Mouse (Mus musculus) midbrain, embryonic 14.5 days (tissue): ENCODE measurements at regions not wholly inside any gene's neighbourhood (a gene's known extent, or its start where the extent isn't known, plus 50 kb on each side); places are given as distances from the start of the nearest gene placed in this dataset.

ENCODE experiments used
- ATAC-seq: fragments of 200-750 bp; cut with Nextera tagmentation; 2 replicates; pipeline ENCODE4 v1.8.0; 2017; ENCODE audit warnings: moderate number of reproducible peaks, moderate library complexity; ENCODE audit not compliant: low FRiP score, low TSS enrichment
- DNase-seq: peaks from one replicate; pipeline ENCODE4 v3.0.0-alpha.2; 2015
- H3K27ac ChIP-seq: fragments of 300-500 bp; sonication (generic); replicated peaks from 2 replicates; pipeline ENCODE4 v1.5.1; 2014; ENCODE audit warnings: mild to moderate bottlenecking, low read depth, low read length, moderate library complexity
- H3K27me3 ChIP-seq: fragments of 300-500 bp; sonication (generic); 2 replicates; pipeline ENCODE4 v1.6.1; 2014; ENCODE audit warnings: low read length, control low read depth, mixed read lengths; ENCODE audit not compliant: control insufficient read depth, insufficient read depth
- H3K36me3 ChIP-seq: fragments of 300-500 bp; sonication (generic); 2 replicates; pipeline ENCODE4 v1.6.1; 2014; ENCODE audit warnings: low read length, control low read depth; ENCODE audit not compliant: control insufficient read depth, insufficient read depth
- H3K4me1 ChIP-seq: fragments of 300-500 bp; sonication (generic); 2 replicates; pipeline ENCODE4 v1.6.1; 2014; ENCODE audit warnings: mild to moderate bottlenecking, antibody characterized with exemption, low read length, control low read depth; ENCODE audit not compliant: control insufficient read depth, insufficient read depth
- H3K4me2 ChIP-seq: fragments of 300-500 bp; sonication (generic); 2 replicates; pipeline ENCODE4 v1.6.1; 2014; ENCODE audit warnings: mild to moderate bottlenecking, low read length, moderate library complexity
- H3K4me3 ChIP-seq: fragments of 300-500 bp; sonication (generic); replicated peaks from 2 replicates; pipeline ENCODE4 v1.5.1; 2014; ENCODE audit warnings: low read depth, low read length
- H3K9ac ChIP-seq: fragments of 300-500 bp; sonication (generic); replicated peaks from 2 replicates; pipeline ENCODE4 v1.6.1; 2014; ENCODE audit warnings: mild to moderate bottlenecking, low read length, moderate library complexity
- H3K9me3 ChIP-seq: fragments of 300-500 bp; sonication (generic); 2 replicates; pipeline ENCODE4 v1.6.1; 2016; ENCODE audit warnings: low read length, control low read depth, mixed read lengths; ENCODE audit not compliant: control insufficient read depth
- WGBS: fragments of 180-500 bp; shearing (Covaris S2); extraction: QIAGEN DNeasy Blood & Tissue Kit; methylation state at CpG from one replicate; pipeline ENCODE4 v1.1.7; 2014; 5-methylcytosine and 5-hydroxymethylcytosine counted together

DNA sequence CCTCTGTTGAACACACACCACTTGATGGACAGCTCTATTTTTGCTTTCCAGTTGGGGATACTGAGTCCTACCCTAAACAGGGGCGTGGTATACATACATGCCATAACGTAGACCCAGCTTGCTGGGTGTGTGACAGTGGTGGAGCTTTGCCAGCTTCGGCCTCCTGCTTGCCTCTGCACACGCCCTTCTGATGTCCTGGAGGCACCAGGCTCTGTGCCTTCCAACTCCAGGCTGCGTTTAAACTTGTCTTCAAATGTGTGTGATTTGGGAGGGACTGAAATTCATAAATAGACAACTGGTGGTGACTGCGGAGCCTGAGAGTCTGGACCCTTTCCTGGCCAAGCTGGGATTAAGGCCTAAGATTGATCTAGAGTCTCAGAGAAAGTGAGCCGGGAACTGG lies 56.9 kb upstream of the Slc38a2 start:
- Histone ChIP-seq H3K27ac (peak overlapping the region; percentile 14; the same call in 1 of the 2 replicates), H3K9me3 (no peaks in the 10 kb centered on the region), H3K4me2 (no peak overlapping the region), H3K9ac (no peak overlapping the region), H3K27me3 (no peaks in the 10 kb centered on the region), H3K4me3 (no peak overlapping the region), H3K36me3 (no peaks in the 10 kb centered on the region), H3K4me1 (no peaks in the 10 kb centered on the region)
- ATAC-seq, result no peak
- no peak for DNase-seq
- 71% methylated on average over 7 of the region's 7 CpGs for WGBS

- no peak overlapping the region for H3K4me2 ChIP-seq
- no peak overlapping the region for H3K4me3 ChIP-seq
- H3K27ac ChIP-seq, result no peak overlapping the region
- no peaks in the 10 kb centered on the region for H3K4me1 ChIP-seq
- no peaks in the 10 kb centered on the region for H3K27me3 ChIP-seq
- no peaks in the 10 kb centered on the region for H3K9me3 ChIP-seq
- no peak for DNase-seq
- no peak overlapping the region for H3K9ac ChIP-seq
- ATAC-seq, result no peak
- 75% methylated on average over 6 of the region's 6 CpGs for WGBS
- no peaks in the 10 kb centered on the region for H3K36me3 ChIP-seq
These were observed 56.4 kb upstream of the Slc38a2 start for GRCm38 (mm10) chr15:96755951-96756350.

DNA sequence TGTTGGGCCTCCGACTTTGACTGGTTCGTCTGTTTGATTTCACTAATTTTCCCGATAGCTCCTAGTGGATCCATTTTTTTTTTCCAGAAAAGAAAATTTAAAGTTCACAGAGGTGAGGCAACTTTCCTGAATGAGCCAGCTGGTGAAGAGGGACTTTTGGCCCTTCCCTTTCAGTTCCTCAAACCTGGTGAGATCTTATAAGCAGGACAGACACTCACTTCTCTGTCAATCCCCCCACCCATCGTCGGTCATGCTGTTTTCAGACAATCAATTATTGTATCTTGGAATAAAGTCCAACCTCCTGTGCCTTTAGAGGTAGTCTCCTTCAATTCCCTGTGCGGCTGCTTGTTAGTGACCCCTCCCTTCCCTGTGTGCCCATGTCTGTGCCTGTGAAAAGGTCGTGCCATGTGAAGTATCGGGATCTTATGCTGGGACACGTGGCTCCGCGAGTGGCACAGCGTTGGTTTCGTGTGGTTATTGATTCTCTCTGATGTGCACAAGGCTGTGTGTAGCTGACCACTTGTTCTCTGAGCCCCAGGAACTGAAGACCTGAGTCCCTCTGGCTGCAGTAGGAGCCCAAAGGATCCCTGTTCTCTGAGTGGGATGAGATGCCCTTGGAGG lies 55.9 kb upstream of the Slc38a2 start:
- Histone ChIP-seq H3K4me2 (no peak overlapping the region), H3K9ac (no peak overlapping the region), H3K4me1 (no peaks in the 10 kb centered on the region), H3K9me3 (no peaks in the 10 kb centered on the region), H3K27ac (no peak overlapping the region), H3K4me3 (no peak overlapping the region), H3K36me3 (no peaks in the 10 kb centered on the region), H3K27me3 (no peaks in the 10 kb centered on the region)
- 91% methylated on average over 13 of the region's 13 CpGs for WGBS
- no peak for DNase-seq
- no peak for ATAC-seq

DNA sequence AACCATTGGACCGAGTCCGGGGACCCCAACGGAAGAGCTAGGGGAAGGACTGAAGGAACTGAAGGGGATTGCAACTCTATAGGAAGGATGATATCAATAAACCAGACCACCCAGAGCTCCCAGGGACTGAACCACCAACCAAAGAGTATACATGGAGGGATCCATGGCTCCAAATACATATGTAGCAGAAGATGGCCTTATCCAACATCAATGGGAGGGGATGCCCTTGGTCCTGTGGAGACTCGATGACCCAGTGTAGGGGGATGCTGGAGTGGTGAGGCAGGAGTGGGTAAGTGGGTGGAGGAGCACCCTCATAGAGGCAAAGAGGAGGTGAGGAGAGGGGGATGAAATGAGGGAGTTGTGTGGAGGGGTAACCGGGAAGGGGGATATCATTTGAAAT lies 54.5 kb upstream of the Slc38a2 start:
- no peak overlapping the region for H3K9ac ChIP-seq
- 95% methylated on average over 5 of the region's 5 CpGs for WGBS
- DNase-seq, result no peak
- H3K4me1 ChIP-seq, result no peaks in the 10 kb centered on the region
- ATAC-seq, result no peak
- no peaks in the 10 kb centered on the region for H3K36me3 ChIP-seq
- no peak overlapping the region for H3K4me3 ChIP-seq
- no peaks in the 10 kb centered on the region for H3K9me3 ChIP-seq
- no peak overlapping the region for H3K27ac ChIP-seq
- H3K4me2 ChIP-seq, result no peak overlapping the region
- no peaks in the 10 kb centered on the region for H3K27me3 ChIP-seq

DNA sequence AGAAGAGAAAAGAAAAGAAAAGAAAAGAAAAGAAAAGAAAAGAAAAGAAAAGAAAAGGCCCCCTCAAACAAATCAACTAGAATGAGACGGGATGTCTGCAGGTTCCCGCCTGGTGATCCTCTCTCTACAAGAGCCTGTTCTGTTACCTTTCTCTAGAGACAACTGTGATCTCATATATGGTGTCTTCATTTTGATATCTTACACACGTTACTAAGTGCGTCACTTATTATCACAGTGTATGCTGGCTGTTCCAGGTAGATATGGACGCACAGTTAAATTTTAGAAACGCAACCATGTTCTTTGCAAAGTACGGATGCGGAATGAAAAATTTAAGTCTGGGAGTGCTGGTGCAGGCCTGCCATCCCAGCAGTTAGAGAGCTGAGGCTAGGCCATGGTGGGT lies 53.2 kb upstream of the Slc38a2 start:
- ATAC-seq (no peak), DNase-seq (no peak)
- no peaks in the 10 kb centered on the region for H3K36me3 ChIP-seq
- no peaks in the 10 kb centered on the region for H3K27me3 ChIP-seq
- no peak overlapping the region for H3K9ac ChIP-seq
- H3K4me1 ChIP-seq, result no peaks in the 10 kb centered on the region
- no peak overlapping the region for H3K4me3 ChIP-seq
- no peak overlapping the region for H3K4me2 ChIP-seq
- no peaks in the 10 kb centered on the region for H3K9me3 ChIP-seq
- no peak overlapping the region for H3K27ac ChIP-seq
- 92% methylated on average over 8 of the region's 8 CpGs for WGBS

DNA sequence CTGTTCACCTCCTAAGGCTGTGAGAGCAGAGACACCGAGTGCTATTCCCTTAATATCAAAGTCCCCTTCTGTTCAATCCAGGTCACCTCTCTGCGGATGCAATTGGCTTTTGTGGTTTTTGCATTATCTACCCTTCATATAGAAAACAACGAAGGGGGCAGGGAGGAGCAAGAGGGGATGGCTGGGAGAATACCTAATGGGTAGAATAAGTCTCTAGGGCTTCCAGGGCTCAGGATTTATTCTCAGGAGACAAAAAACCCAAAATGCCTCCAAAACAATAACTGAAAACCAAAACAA lies 52.5 kb upstream of the Slc38a2 start:
- no peak overlapping the region for H3K4me3 ChIP-seq
- ATAC-seq (no peak), DNase-seq (no peak)
- no peaks in the 10 kb centered on the region for H3K27me3 ChIP-seq
- H3K27ac ChIP-seq, result no peak overlapping the region
- 88% methylated on average over 3 of the region's 3 CpGs for WGBS
- H3K4me1 ChIP-seq, result no peaks in the 10 kb centered on the region
- no peaks in the 10 kb centered on the region for H3K36me3 ChIP-seq
- H3K9ac ChIP-seq, result no peak overlapping the region
- H3K9me3 ChIP-seq, result no peaks in the 10 kb centered on the region
- no peak overlapping the region for H3K4me2 ChIP-seq

GRCm38 (mm10) chr15:96751243-96752061 lies 51.9 kb upstream of the Slc38a2 start:
- WGBS, result 92% methylated on average over 13 of the region's 13 CpGs
- H3K27ac ChIP-seq, result no peak overlapping the region

GRCm38 (mm10) chr15:96749534-96750256 lies 50.2 kb upstream of the Slc38a2 start:
- Histone ChIP-seq H3K27ac (no peak overlapping the region), H3K4me1 (no peaks in the 10 kb centered on the region), H3K9ac (no peak overlapping the region), H3K4me3 (no peak overlapping the region), H3K9me3 (no peaks in the 10 kb centered on the region), H3K4me2 (no peak overlapping the region), H3K36me3 (no peaks in the 10 kb centered on the region), H3K27me3 (no peaks in the 10 kb centered on the region)
- no peak for ATAC-seq
- 81% methylated on average over 9 of the region's 9 CpGs for WGBS
- DNase-seq, result no peak

More at GRCm38 (mm10) chr15:96751243-96752061, 51.9 kb upstream of the Slc38a2 start:
- no peaks in the 10 kb centered on the region for H3K9me3 ChIP-seq
- H3K27me3 ChIP-seq, result no peaks in the 10 kb centered on the region
- H3K4me1 ChIP-seq, result no peaks in the 10 kb centered on the region
- no peak overlapping the region for H3K9ac ChIP-seq
- no peak for DNase-seq
- H3K4me3 ChIP-seq, result no peak overlapping the region
- ATAC-seq, result no peak
- no peaks in the 10 kb centered on the region for H3K36me3 ChIP-seq
- no peak overlapping the region for H3K4me2 ChIP-seq
